Mouse (Mus musculus) lung, embryonic 14.5 days (tissue): ENCODE measurements around the gene Nostrin. TPM values are rescaled to one million over a fixed set of nuclear protein-coding genes. Genes with fewer than 3 reads are reported as not detected.

Experiments
- ATAC-seq: fragments of 200-750 bp; cut with Nextera tagmentation; 2 replicates; pipeline ENCODE4 v1.8.0; 2017; ENCODE audit warnings: mild to moderate bottlenecking, moderate TSS enrichment, moderate library complexity; ENCODE audit not compliant: insufficient read depth
- DNase-seq: peaks from one replicate; pipeline ENCODE4 v3.0.0-alpha.2; 2015
- H3K27ac ChIP-seq: fragments of 300-500 bp; sonication (generic); 2 replicates; pipeline ENCODE4 v1.5.1; 2014; ENCODE audit warnings: low read depth, mild to moderate bottlenecking, moderate library complexity
- H3K27me3 ChIP-seq: fragments of 300-500 bp; sonication (generic); 2 replicates; pipeline ENCODE4 v1.6.1; 2014; ENCODE audit warnings: low read length, control low read depth; ENCODE audit not compliant: insufficient read depth
- H3K36me3 ChIP-seq: fragments of 300-500 bp; sonication (generic); 2 replicates; pipeline ENCODE4 v1.6.1; 2014; ENCODE audit warnings: control low read depth; ENCODE audit not compliant: insufficient read depth
- H3K4me1 ChIP-seq: fragments of 300-500 bp; sonication (generic); 2 replicates; pipeline ENCODE4 v1.6.1; 2014; ENCODE audit warnings: antibody characterized with exemption, control low read depth; ENCODE audit not compliant: insufficient read depth
- H3K4me2 ChIP-seq: fragments of 300-500 bp; sonication (generic); 2 replicates; pipeline ENCODE4 v1.6.1; 2014; ENCODE audit warnings: mild to moderate bottlenecking
- H3K4me3 ChIP-seq: fragments of 300-500 bp; sonication (generic); 2 replicates; pipeline ENCODE4 v1.5.1; 2014; ENCODE audit warnings: low read depth, low read length
- H3K9ac ChIP-seq: fragments of 300-500 bp; sonication (generic); 2 replicates; pipeline ENCODE4 v1.6.1; 2014
- H3K9me3 ChIP-seq: fragments of 300-500 bp; sonication (generic); 2 replicates; pipeline ENCODE4 v1.6.1; 2016; ENCODE audit warnings: low read depth, low read length, control low read depth
- CTCF ChIP-seq: IDR thresholded peaks from 2 replicates; pipeline ENCODE4 v1.5.1; 2016; ENCODE audit warnings: antibody characterized with exemption, low read depth
- WGBS: fragments of 180-500 bp; shearing (Covaris S2); extraction: QIAGEN DNeasy Blood & Tissue Kit; methylation state at CpG from one replicate; pipeline ENCODE4 v1.1.7; 2014; 5-methylcytosine and 5-hydroxymethylcytosine counted together
- polyA plus RNA-seq: library from polyadenylated mRNA; unstranded; fragments of >200 nt; fragmentation: Nextera tagmentation; extraction: Ambion mirVana; gene quantifications from 2 replicates; pipeline ENCODE4 v1.2.1, GENCODE M21; 2014

Gene Nostrin
- polyA plus RNA-seq, 1 experiment from 2014 or later: 11.6 TPM

DNA sequence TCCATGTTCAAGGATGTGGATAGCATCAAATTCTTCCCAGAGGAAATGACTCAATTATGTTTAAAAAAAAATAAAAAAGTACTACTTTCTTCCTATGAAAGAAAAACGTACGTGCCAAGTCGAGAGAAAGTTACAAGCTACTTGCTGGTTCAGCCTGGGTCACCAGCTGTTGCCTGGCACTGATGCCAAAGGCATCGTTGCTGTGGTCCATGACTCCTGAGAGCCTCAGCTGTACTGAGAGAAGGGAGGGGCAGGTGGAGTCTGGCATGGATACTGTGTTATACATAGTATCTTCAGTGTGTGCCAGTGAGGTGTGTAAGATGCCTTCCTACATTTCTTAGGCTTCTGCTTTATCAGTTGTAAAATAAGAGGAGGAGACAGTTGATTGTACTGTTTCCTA, 3.2 kb downstream of the Nostrin start:
- Histone ChIP-seq H3K9me3 (no peaks in the 10 kb centered on the region), H3K36me3 (no peaks in the 10 kb centered on the region), H3K27ac (no peak overlapping the region), H3K9ac (no peak overlapping the region), H3K4me3 (no peak overlapping the region), H3K27me3 (no peaks in the 10 kb centered on the region), H3K4me2 (no peak overlapping the region), H3K4me1 (peaks cover 5% of the 10 kb centered on the region)
- no peak for TF ChIP-seq CTCF
- DNase-seq (peak; percentile 4), ATAC-seq (no peak)
- 52% methylated on average over 4 of the region's 4 CpGs for WGBS

DNA sequence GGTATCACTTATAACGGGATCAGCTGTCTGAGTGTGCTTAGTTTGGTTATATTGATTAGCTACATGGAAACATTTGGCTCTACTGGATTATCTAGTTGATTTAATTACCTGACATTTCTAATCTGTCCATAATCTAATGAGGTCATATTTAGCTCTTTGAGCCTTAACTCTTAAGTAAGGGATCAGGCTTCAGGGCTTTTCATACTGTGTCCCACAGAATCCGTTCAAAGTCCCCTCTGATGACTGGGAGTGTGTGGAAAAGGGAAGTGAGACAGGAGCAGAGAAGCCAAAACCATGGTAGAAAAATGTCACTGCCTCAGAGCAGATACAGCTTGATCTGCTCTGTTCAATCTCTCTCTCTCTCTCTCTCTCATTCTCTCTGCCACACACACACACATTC, 4.6 kb downstream of the Nostrin start:
- ATAC-seq (no peak), DNase-seq (no peak)
- H3K36me3 ChIP-seq: no peaks in the 10 kb centered on the region
- H3K9ac ChIP-seq: no peak overlapping the region
- no peak overlapping the region for H3K4me3 ChIP-seq
- H3K9me3 ChIP-seq: no peaks in the 10 kb centered on the region
- no peaks in the 10 kb centered on the region for H3K27me3 ChIP-seq
- no peak for TF ChIP-seq CTCF
- WGBS: 72% methylated on average over 2 of the region's 2 CpGs
- H3K4me2 ChIP-seq: no peak overlapping the region
- H3K4me1 ChIP-seq: peaks cover 5% of the 10 kb centered on the region
- no peak overlapping the region for H3K27ac ChIP-seq

DNA sequence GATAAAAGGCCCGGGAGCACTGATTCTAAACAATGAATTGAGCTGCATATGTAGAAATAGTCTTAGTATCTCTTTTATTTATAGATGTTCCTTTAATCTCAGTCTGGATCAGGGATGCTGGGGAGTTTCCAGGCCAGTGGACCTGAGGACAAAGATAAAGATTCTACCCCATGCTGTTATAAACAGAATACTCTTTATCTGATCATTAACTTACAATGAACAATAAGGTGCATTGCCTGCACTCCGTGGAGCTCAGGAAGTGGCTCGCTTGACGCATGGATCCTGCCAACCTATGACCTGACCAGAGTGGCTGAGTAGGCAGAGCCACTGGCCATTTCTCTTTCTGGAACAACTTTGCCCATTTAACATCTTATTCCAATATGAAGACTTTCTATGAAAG, 5.2 kb downstream of the Nostrin start:
- Histone ChIP-seq H3K9me3 (no peaks in the 10 kb centered on the region), H3K27ac (no peak overlapping the region), H3K4me2 (no peak overlapping the region), H3K4me1 (no peaks in the 10 kb centered on the region), H3K36me3 (no peaks in the 10 kb centered on the region), H3K9ac (no peak overlapping the region), H3K4me3 (no peak overlapping the region), H3K27me3 (no peaks in the 10 kb centered on the region)
- DNase-seq: no peak
- ATAC-seq: no peak
- 57% methylated on average over 4 of the region's 4 CpGs for WGBS
- TF ChIP-seq CTCF: no peak

DNA sequence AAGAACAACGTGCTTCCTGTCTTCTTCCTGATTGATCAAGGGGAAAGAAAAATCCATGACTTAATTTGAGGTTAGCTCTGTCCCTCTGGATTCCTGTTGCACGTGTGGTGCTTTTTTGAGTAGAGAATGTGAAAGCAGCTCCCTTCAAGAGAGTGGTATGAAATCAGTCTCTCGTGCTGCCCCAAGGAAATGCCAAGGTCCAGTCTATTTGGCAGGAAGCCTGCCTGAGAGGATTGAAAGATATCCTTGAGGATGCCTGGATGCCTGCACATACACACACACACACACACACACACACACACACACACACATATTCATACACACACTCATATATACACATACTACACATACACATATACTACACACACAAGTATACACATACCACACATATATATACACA, 13.1 kb downstream of the Nostrin start:
- DNase-seq: no peak
- no peak overlapping the region for H3K27ac ChIP-seq
- H3K4me1 ChIP-seq: no peaks in the 10 kb centered on the region
- no peak overlapping the region for H3K4me2 ChIP-seq
- 61% methylated on average over 3 of the region's 3 CpGs for WGBS
- TF ChIP-seq CTCF: no peak
- H3K36me3 ChIP-seq: no peaks in the 10 kb centered on the region
- H3K27me3 ChIP-seq: no peaks in the 10 kb centered on the region
- no peak overlapping the region for H3K4me3 ChIP-seq
- ATAC-seq: no peak
- H3K9me3 ChIP-seq: no peaks in the 10 kb centered on the region
- no peak overlapping the region for H3K9ac ChIP-seq

DNA sequence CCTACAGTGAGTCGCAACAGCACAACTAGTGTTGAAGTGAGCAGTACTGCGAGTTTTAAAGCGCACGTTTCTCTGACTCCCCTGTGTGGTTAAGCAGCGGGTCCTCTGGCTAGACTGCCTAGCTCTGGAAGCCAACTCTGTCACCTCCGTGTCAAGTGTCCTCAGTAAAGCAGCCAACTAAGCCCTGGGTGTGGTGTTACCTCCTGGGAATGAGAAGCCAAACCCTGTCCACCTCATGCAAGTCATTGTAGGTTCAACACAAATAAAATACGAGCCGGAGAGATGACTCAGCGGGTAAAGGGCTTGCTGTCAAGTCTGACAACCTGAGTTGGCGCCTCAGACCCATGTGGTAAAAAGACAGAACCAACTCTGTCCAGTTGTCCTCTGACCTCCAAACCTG, 13.6 kb downstream of the Nostrin start:
- no peak overlapping the region for H3K4me3 ChIP-seq
- no peaks in the 10 kb centered on the region for H3K9me3 ChIP-seq
- no peak for ATAC-seq
- no peaks in the 10 kb centered on the region for H3K27me3 ChIP-seq
- H3K4me2 ChIP-seq: no peak overlapping the region
- WGBS: 81% methylated on average over 10 of the region's 10 CpGs
- H3K27ac ChIP-seq: no peak overlapping the region
- no peaks in the 10 kb centered on the region for H3K4me1 ChIP-seq
- no peak overlapping the region for H3K9ac ChIP-seq
- TF ChIP-seq CTCF: no peak
- DNase-seq: no peak
- H3K36me3 ChIP-seq: no peaks in the 10 kb centered on the region

DNA sequence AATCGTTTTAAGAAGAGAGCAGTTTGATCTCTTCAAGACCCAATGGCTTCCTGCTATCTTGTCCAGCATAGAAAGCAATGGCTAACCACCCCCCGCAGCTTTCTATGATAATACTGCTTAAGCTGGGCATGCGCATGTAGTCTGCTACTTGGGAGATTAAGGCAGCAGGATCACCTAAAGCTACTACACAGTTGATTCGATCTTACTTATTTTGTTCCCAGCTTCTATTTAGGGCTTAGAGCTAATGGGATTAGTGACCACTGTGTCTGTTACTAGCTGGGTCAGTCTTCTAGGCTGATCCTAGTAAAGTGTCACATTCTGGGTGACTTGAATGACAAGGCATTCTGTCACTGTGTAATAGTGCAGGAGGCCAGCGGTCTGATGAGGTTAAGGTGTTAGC, 15.2 kb downstream of the Nostrin start:
- H3K9me3 ChIP-seq: no peaks in the 10 kb centered on the region
- H3K4me3 ChIP-seq: no peak overlapping the region
- H3K27ac ChIP-seq: no peak overlapping the region
- TF ChIP-seq CTCF: no peak
- H3K4me1 ChIP-seq: no peaks in the 10 kb centered on the region
- no peak for DNase-seq
- H3K36me3 ChIP-seq: no peaks in the 10 kb centered on the region
- WGBS: 72% methylated on average over 5 of the region's 5 CpGs
- no peaks in the 10 kb centered on the region for H3K27me3 ChIP-seq
- no peak for ATAC-seq
- H3K4me2 ChIP-seq: no peak overlapping the region
- H3K9ac ChIP-seq: no peak overlapping the region

DNA sequence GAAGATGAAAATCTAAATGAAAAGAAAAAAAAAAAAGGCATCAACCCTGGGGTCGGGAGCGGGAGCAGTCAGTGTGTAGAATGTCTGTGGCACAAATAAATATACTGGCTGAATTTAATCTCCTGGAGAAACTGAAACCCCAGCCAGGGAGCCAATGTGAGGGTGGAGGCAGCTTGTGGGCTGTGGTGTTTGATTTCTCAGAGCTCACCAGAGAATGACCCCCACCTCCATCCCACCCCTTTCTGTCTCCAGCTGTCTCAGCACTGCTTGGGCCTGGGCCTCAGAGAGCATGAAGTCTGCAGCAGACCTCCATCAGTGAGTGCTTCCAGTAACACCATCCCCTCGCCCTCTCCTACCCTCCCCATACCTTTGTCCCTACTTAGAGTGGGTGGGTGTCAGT, 20.3 kb downstream of the Nostrin start:
- H3K9ac ChIP-seq: no peak overlapping the region
- WGBS: 48% methylated on average over 3 of the region's 3 CpGs
- H3K27ac ChIP-seq: no peak overlapping the region
- ATAC-seq (peak; percentile 78; the same call in 1 of the 2 replicates), DNase-seq (peak; percentile 21)
- H3K4me3 ChIP-seq: no peak overlapping the region
- no peak for TF ChIP-seq CTCF
- H3K27me3 ChIP-seq: no peaks in the 10 kb centered on the region
- H3K36me3 ChIP-seq: no peaks in the 10 kb centered on the region
- H3K4me1 ChIP-seq: no peaks in the 10 kb centered on the region
- H3K4me2 ChIP-seq: no peak overlapping the region
- H3K9me3 ChIP-seq: no peaks in the 10 kb centered on the region

DNA sequence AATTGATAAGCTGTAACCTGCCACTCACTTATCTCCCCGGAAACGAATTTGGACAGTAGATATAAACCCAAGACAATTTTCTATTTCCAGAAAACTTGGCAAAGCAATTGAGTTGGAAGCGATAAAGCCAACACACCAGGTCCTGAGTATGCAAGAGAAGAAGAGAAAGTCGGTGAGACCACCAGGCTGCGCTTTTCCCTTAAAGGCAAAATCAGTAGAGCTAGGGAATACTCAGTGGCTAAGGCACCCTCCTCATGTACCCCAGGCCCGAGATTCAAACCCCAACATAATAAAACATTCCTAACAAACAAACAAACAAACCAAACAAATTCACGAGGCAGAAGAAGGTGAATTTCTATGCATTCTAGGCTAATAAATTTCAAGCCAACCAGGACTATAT, 20.7 kb downstream of the Nostrin start:
- Histone ChIP-seq H3K36me3 (no peaks in the 10 kb centered on the region), H3K9ac (no peak overlapping the region), H3K27ac (no peak overlapping the region), H3K27me3 (no peaks in the 10 kb centered on the region), H3K9me3 (no peaks in the 10 kb centered on the region), H3K4me3 (no peak overlapping the region), H3K4me1 (no peaks in the 10 kb centered on the region), H3K4me2 (no peak overlapping the region)
- ATAC-seq (peak; percentile 35; the same call in 1 of the 2 replicates), DNase-seq (no peak)
- WGBS: 47% methylated on average over 7 of the region's 7 CpGs
- no peak for TF ChIP-seq CTCF
